Mouse (Mus musculus) ES-CJ7 (cell line): ENCODE data around the gene Lpin2.

Experiments used
- DNase-seq: peaks from one replicate; pipeline ENCODE4 v3.0.0; 2011; ENCODE audit warnings: low read depth, low spot score

The Lpin2 gene

GRCm38 (mm10) chr17:71182211-71182721 lies at the start of gene Lpin2:
Gene Lpin2 (plus strand): TSS chr17:71182560.
- DNase-seq: peak; percentile 5

- DNase-seq: no peak
Observed at GRCm38 (mm10) chr17:71132856-71133439, 49.4 kb upstream of the Lpin2 start.

GRCm38 (mm10) chr17:71134441-71134955 lies 47.9 kb upstream of the Lpin2 start:
- no peak for DNase-seq

GRCm38 (mm10) chr17:71135108-71135507 lies 47.3 kb upstream of the Lpin2 start:
- DNase-seq: no peak

- no peak for DNase-seq
Observed at GRCm38 (mm10) chr17:71135866-71136265, 46.5 kb upstream of the Lpin2 start.

GRCm38 (mm10) chr17:71136384-71137333 lies 45.7 kb upstream of the Lpin2 start:
- no peak for DNase-seq

GRCm38 (mm10) chr17:71137334-71137721 lies 45.0 kb upstream of the Lpin2 start:
- no peak for DNase-seq

- no peak for DNase-seq
Observed at GRCm38 (mm10) chr17:71142068-71142467, 40.3 kb upstream of the Lpin2 start.

GRCm38 (mm10) chr17:71143155-71143554 lies 39.2 kb upstream of the Lpin2 start:
- DNase-seq: no peak

GRCm38 (mm10) chr17:71144322-71145116 lies 37.8 kb upstream of the Lpin2 start:
- DNase-seq: no peak

GRCm38 (mm10) chr17:71145248-71145961 lies 37.0 kb upstream of the Lpin2 start:
- no peak for DNase-seq

GRCm38 (mm10) chr17:71153356-71153755 lies 29.0 kb upstream of the Lpin2 start:
- DNase-seq: no peak

GRCm38 (mm10) chr17:71155271-71155670 lies 27.1 kb upstream of the Lpin2 start:
- no peak for DNase-seq

GRCm38 (mm10) chr17:71159152-71159567 lies 23.2 kb upstream of the Lpin2 start:
- DNase-seq: peak; percentile 31

GRCm38 (mm10) chr17:71159720-71160119 lies 22.6 kb upstream of the Lpin2 start:
- DNase-seq: no peak

- no peak for DNase-seq
Observed at GRCm38 (mm10) chr17:71160244-71160995, 21.9 kb upstream of the Lpin2 start.

GRCm38 (mm10) chr17:71164991-71165390 lies 17.4 kb upstream of the Lpin2 start:
- no peak for DNase-seq

- no peak for DNase-seq
Observed at GRCm38 (mm10) chr17:71168205-71168815, 14.1 kb upstream of the Lpin2 start.

- DNase-seq: no peak
Observed at GRCm38 (mm10) chr17:71168846-71169245, 13.5 kb upstream of the Lpin2 start.

GRCm38 (mm10) chr17:71169639-71170038 lies 12.7 kb upstream of the Lpin2 start:
- DNase-seq: no peak
